Mouse (Mus musculus) spleen, postnatal 36 days (tissue): ENCODE measurements at regions not wholly inside any gene's neighbourhood (a gene's known extent, or its start where the extent isn't known, plus 50 kb on each side); places are given as distances from the start of the nearest gene placed in this dataset.

ENCODE experiments used
- DNase-seq, 2 experiments: peaks; one replicate each; pipeline ENCODE4 v3.0.0; 2022; ENCODE audit warnings: low spot score in 2 of 2, mixed read lengths in 1 of 2

DNA sequence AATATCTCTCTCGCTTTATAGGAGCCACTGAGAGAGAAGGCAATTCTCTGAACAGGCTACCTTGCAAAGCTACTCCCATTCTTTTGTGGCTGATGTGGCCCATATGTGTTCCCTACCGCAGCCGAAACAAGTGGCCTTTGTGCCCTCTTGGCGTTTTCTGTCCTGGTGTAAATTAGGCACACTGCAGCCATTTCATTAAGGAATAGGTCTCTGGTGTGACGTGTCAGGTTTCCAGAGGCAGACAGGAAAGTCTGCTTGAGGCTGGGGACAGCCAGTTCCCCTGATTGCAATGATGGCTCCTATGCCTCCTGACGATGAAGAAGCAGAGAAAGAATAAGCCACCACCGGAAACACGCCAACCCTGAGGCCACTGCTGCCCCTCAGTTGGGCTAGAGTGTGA lies 59.3 kb upstream of the Bcor start:
- DNase-seq = no peak

- no peak for DNase-seq
These were observed 64.2 kb upstream of the Bcor start for GRCm38 (mm10) chrX:12224314-12224713.

GRCm38 (mm10) chrX:12225116-12225891 lies 65.1 kb upstream of the Bcor start:
- DNase-seq = peak in 1 of 2 experiments; percentile 1

GRCm38 (mm10) chrX:12225892-12226206 lies 65.7 kb upstream of the Bcor start:
- DNase-seq = no peak

GRCm38 (mm10) chrX:12240505-12241011 lies 80.4 kb upstream of the Bcor start:
- DNase-seq = no peak

DNA sequence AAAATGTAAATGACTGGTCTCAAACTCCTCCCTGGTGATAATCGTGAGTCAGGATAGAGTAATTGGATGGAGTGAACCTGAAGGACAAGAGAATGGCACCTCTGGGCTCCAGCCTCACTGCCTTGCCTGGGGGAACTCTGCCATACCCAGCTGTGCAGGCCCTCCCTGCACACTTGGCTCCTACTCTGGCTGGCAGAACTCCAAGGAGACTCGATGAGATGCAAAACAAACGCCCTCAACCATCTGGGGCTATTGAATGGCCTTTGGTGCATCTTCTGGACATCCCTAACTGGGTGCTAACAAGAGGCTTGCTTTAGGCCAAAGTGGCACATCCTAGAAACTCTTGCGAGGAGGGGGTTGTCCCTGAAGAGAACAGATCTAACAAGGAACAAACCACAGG lies 81.6 kb upstream of the Bcor start:
- DNase-seq = no peak

DNA sequence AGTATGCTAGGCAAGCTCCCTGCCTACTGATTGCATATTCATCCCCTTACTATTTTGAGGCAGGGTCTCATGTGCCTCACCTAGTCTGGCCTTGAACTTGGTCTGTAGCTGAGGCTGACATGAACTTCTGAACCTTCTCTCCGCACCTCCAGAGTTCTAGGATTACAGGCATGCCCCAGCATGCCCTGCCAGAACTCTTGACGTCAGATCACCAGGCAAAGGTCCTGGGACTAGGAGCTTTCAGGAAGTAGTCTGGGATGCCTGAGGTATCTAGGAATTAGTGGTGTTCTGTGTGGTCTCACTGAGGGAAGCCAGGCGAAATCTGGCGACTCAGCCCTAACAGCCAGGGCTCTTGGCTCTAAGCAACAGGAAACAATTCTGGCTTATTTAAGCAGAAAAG lies 88.9 kb upstream of the Bcor start:
- DNase-seq = no peak

DNA sequence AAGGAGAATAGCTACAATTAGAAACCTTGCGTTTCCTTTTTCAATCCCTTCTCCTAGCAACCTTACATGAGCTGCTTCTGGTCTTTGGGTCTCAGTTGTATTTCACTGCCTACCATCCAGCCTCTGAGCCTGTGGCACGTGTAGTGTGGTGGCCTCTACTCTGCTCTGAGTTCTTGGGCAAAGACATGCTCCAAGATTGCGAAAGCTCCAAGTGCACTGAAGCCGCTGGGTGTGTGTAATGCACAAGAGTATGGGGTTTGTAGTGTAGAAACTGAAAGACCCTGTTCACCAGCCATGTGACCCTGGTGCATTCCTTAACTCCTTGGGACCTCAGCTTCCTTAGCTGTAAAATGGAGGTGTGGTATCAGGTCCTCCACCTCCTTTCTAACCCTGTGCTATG lies 89.8 kb upstream of the Bcor start:
- no peak for DNase-seq

DNA sequence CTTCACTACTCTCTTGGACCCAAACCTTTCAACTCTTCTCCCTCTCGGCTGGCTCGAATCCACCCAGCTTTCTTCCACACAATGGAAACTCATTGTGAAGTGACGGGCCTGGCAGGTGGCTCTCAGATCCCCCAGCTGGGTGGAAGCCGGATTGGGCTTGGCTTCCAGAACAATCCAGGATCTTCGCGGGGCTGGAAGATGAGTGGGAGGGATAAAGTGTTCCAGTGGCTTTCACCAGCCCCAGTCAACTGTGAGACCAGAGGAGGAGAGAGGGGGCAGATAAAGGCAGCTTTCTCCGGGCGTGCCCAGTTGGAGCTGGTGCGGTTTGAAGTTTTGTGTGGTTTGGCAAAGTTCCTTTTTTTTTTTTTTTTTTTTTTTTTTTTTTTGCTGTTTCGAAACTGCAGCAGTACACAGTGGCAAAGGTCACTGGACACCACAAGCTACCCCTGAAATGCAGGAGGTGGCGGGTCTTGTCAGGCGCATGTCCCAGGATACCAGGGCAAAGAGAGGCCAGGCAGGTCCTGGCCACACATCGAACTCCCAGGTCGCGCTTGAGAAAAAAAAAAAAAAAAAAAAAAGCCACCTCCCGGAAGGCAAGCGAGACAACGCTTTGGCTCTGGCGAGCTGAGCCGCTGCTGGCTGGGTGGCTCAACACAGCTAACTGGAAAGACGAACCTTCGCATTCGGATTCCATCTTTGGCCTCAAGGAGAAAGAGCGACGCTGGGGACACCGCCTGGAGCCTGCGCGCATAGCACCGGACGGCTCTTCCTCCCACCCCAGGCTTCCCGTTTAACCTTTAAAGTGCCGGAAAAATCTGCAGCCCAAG lies 91.9 kb upstream of the Bcor start:
- peak; percentile 39 to 44 for DNase-seq

DNA sequence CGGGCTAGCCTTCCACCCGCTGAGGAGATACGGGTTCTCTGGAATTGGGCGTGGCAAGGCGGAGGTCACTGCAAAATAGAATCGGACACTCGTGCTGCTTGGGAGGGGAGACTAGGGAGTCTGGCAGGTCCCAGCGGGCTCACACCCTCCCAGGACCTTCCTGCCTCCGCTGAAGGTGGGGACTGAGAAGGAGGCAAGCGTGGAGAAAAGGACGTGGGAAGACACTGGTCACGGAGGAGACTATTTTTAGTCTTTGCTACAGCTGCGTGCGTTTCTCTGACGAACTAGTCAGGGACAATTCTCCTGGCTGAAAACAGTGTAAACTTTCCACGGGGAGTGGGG lies 92.5 kb upstream of the Bcor start:
- no peak for DNase-seq

GRCm38 (mm10) chrX:12256758-12257157 lies 96.6 kb upstream of the Bcor start:
- no peak for DNase-seq

- no peak for DNase-seq
These were observed 103.7 kb upstream of the Bcor start for GRCm38 (mm10) chrX:12263834-12264233.

DNA sequence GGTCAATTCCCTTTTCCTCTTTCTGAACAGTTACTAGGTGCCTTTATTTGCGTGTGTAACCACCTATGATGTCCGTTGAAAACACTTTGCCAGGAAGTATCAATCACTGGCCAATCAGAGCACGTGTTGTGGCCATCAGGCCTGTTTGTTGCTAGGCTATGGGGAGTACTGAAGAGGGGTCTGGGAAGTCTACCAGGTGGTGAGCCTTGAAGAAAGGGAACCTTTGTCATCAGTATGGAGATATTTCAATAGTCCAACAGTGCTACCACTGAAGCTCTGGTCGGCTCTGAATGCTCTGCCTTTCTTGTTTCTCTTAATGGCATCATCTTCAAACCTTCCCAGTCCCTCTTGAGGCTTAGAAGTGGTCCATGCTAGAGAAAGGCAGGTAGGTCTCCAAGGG lies 124.6 kb upstream of the Bcor start:
- DNase-seq = no peak

GRCm38 (mm10) chrX:12285141-12285540 lies 125.0 kb upstream of the Bcor start:
- no peak for DNase-seq

GRCm38 (mm10) chrX:12285976-12286909 lies 126.1 kb upstream of the Bcor start:
- DNase-seq = no peak

- no peak for DNase-seq
These were observed 126.9 kb upstream of the Bcor start for GRCm38 (mm10) chrX:12286910-12287522.

- DNase-seq = no peak
These were observed 127.8 kb upstream of the Bcor start for GRCm38 (mm10) chrX:12287656-12288561.

GRCm38 (mm10) chrX:12288562-12289117 lies 128.5 kb upstream of the Bcor start:
- no peak for DNase-seq

- DNase-seq = no peak
These were observed 133.0 kb upstream of the Bcor start for GRCm38 (mm10) chrX:12293146-12293545.

DNA sequence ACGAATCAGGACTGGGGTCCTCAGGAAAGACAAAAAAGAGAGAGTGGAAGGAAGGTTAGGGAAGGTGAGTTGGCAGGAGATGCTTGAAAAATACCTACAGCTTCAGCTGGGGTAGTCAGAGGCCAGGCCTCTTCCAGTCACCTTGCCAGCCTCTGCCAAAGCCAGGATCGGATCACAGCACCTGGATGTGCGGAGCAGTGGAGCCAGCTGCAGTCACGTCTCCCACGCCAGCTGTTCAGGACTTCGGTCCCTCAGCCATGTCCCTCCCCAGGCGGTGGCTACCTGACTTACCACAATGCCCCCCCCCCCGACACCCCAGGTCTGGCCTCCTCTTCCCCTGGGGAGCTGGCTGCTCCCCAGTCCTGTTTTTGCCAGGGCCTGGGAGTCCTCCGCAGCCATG lies 134.3 kb upstream of the Bcor start:
- DNase-seq = no peak
